Mouse (Mus musculus): ENCODE measurements at regions not wholly inside any gene's neighbourhood (a gene's known extent, or its start where the extent isn't known, plus 50 kb on each side); places are given as distances from the start of the nearest gene placed in this dataset.

DNA sequence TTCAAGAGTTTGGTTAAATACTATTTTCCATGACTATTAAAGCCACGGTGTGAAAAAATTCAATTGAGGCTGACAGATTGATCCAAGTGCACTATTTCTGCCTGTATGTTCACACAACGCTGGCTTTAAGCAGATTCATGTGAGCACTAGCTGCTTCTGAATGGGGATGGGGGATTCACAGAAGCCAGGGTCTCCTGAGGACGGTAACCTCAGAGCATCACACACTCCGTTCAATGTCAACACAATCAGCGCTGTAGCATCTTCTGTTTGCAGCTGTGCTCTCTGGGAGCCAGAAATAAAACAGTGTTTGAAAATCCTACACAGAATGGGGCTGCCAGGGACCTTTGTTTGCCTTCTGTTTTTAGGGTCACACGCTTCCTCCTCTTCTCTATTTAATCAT, 275.0 kb upstream of the Hs3st1 start:
- TF ChIP-seq POLR2A (IDR thresholded peaks at IDR 0.05; ENCODE audit: low read depth, low read length) (no peak), CTCF (conservative IDR thresholded peaks at IDR 0.05 in 1 of 2, IDR thresholded peaks at IDR 0.05 in 1 of 2; ENCODE audit: low read depth in 2 of 2, low read length in 2 of 2) (no peak), ZNF384 (IDR thresholded peaks at IDR 0.05; ENCODE audit: low read depth, low read length) (no peak), CHD1 (IDR thresholded peaks at IDR 0.05; ENCODE audit: low read depth, low read length) (no peak), CHD2 (IDR thresholded peaks at IDR 0.05; ENCODE audit: low read length) (no peak), ZC3H11A (IDR thresholded peaks at IDR 0.05; ENCODE audit: low read depth, low read length) (no peak), KAT2A (IDR thresholded peaks at IDR 0.05; ENCODE audit: insufficient replicate concordance, low read length) (no peak), EP300 (IDR thresholded peaks at IDR 0.05; ENCODE audit: low read length) (no peak), JUND (conservative IDR thresholded peaks at IDR 0.05; ENCODE audit: low read depth, low read length) (no peak), MAZ (IDR thresholded peaks at IDR 0.05; ENCODE audit: low read depth, low read length) (no peak), POLR2AphosphoS2 (IDR thresholded peaks at IDR 0.05; ENCODE audit: low read depth, low read length) (no peak)
